Mouse (Mus musculus) forebrain, embryonic 16.5 days (tissue): Measurements from ENCODE around the gene Rars. TPM values are rescaled to one million over a fixed set of nuclear protein-coding genes. Genes with fewer than 3 reads are reported as not detected.

Source experiments
- ATAC-seq: fragments of 200-750 bp; cut with Nextera tagmentation; 2 replicates; pipeline ENCODE4 v1.8.0; 2017; ENCODE audit warnings: mild to moderate bottlenecking, moderate library complexity
- H3K27ac ChIP-seq: fragments of 300-500 bp; sonication (generic); 2 replicates; pipeline ENCODE4 v1.5.1; 2014; ENCODE audit warnings: low read length, control low read depth
- H3K27me3 ChIP-seq: fragments of 300-500 bp; sonication (generic); replicated peaks from 2 replicates; pipeline ENCODE4 v1.6.1; 2014; ENCODE audit warnings: low read length; ENCODE audit not compliant: control insufficient read depth, insufficient read depth
- H3K36me3 ChIP-seq: fragments of 300-500 bp; sonication (generic); 2 replicates; pipeline ENCODE4 v1.6.1; 2014; ENCODE audit not compliant: control insufficient read depth, insufficient read depth
- H3K4me1 ChIP-seq: fragments of 300-500 bp; sonication (generic); replicated peaks from 2 replicates; pipeline ENCODE4 v1.6.1; 2014; ENCODE audit warnings: low read length; ENCODE audit not compliant: control insufficient read depth, insufficient read depth
- H3K4me2 ChIP-seq: fragments of 300-500 bp; sonication (generic); 2 replicates; pipeline ENCODE4 v1.6.1; 2014; ENCODE audit warnings: mild to moderate bottlenecking, low read length, control low read depth
- H3K4me3 ChIP-seq: fragments of 300-500 bp; sonication (generic); replicated peaks from 2 replicates; pipeline ENCODE4 v1.5.1; 2014; ENCODE audit warnings: mild to moderate bottlenecking, low read length, control low read depth
- H3K9ac ChIP-seq: fragments of 300-500 bp; sonication (generic); replicated peaks from 2 replicates; pipeline ENCODE4 v1.6.1; 2014; ENCODE audit warnings: low read depth, low read length, control low read depth
- H3K9me3 ChIP-seq: fragments of 300-500 bp; sonication (generic); 2 replicates; pipeline ENCODE4 v1.6.1; 2016; ENCODE audit warnings: low read length; ENCODE audit not compliant: control insufficient read depth
- WGBS: fragments of 180-500 bp; shearing (Covaris S2); extraction: QIAGEN DNeasy Blood & Tissue Kit; methylation state at CpG from one replicate; pipeline ENCODE4 v1.1.7; 2014; 5-methylcytosine and 5-hydroxymethylcytosine counted together
- polyA plus RNA-seq: library from polyadenylated mRNA; unstranded; fragments of >200 nt; fragmentation: Nextera tagmentation; extraction: Ambion mirVana; gene quantifications from 2 replicates; pipeline ENCODE4 v1.2.1, GENCODE M21; 2015

The Rars gene
- polyA plus RNA-seq: 73.1 and 76.2 TPM in 2 replicates

GRCm38 (mm10) chr11:35834022-35834760 is at the start of gene Rars:
Gene Rars, minus strand, starts transcription at chr11:35834506.
- Histone ChIP-seq H3K36me3 (0 out of 2 replicates have a peak, but pooled peaks cover 4% of the 10 kb centered on the region), H3K4me3 (peak within 1 kb of the TSS; percentile 85), H3K4me1 (peaks cover 13% of the 10 kb centered on the region), H3K4me2 (peak within 1 kb of the TSS; percentile 84), H3K27me3 (no peaks in the 10 kb centered on the region), H3K9ac (peak within 1 kb of the TSS; percentile 69), H3K27ac (peak within 1 kb of the TSS; percentile 55; the same call in 1 of the 2 replicates), H3K9me3 (no peaks in the 10 kb centered on the region)
- peak; percentile 89 for ATAC-seq
- 2% methylated on average over 44 of the region's 46 CpGs for WGBS

GRCm38 (mm10) chr11:35882777-35883176 is 48.5 kb upstream of the Rars start:
- ATAC-seq: no peak
- Histone ChIP-seq H3K27ac (no peak overlapping the region), H3K36me3 (peaks cover 6% of the 10 kb centered on the region; the same call in 1 of the 2 replicates), H3K4me3 (no peak overlapping the region), H3K9me3 (no peaks in the 10 kb centered on the region), H3K9ac (no peak overlapping the region), H3K27me3 (no peaks in the 10 kb centered on the region), H3K4me1 (peaks cover 7% of the 10 kb centered on the region; the same call in 1 of the 2 replicates), H3K4me2 (no peak overlapping the region)
- WGBS: 98% methylated on average over 6 of the region's 6 CpGs

- Histone ChIP-seq H3K27ac (peak overlapping the region; percentile 51), H3K4me1 (peaks cover 22% of the 10 kb centered on the region), H3K9me3 (no peaks in the 10 kb centered on the region), H3K36me3 (peaks cover 6% of the 10 kb centered on the region; the same call in 1 of the 2 replicates), H3K4me2 (no peak overlapping the region), H3K9ac (no peak overlapping the region), H3K4me3 (no peak overlapping the region), H3K27me3 (no peaks in the 10 kb centered on the region)
- 47% methylated on average over 4 of the region's 4 CpGs for WGBS
- no peak; the same call in 1 of the 2 replicates for ATAC-seq
Measured at GRCm38 (mm10) chr11:35878559-35878897, 44.2 kb upstream of the Rars start.

GRCm38 (mm10) chr11:35877651-35878558 is 43.6 kb upstream of the Rars start:
- peaks cover 5% of the 10 kb centered on the region; the same call in 1 of the 2 replicates for H3K36me3 ChIP-seq
- no peaks in the 10 kb centered on the region for H3K27me3 ChIP-seq
- H3K4me2 ChIP-seq: no peak overlapping the region
- WGBS: 54% methylated on average over 14 of the region's 14 CpGs
- no peak overlapping the region for H3K4me3 ChIP-seq
- peak overlapping the region; percentile 68 for H3K27ac ChIP-seq
- peaks cover 25% of the 10 kb centered on the region for H3K4me1 ChIP-seq
- peak; percentile 68 for ATAC-seq
- no peaks in the 10 kb centered on the region for H3K9me3 ChIP-seq
- no peak overlapping the region for H3K9ac ChIP-seq

- peaks cover 25% of the 10 kb centered on the region for H3K4me1 ChIP-seq
- H3K27me3 ChIP-seq: no peaks in the 10 kb centered on the region
- H3K9ac ChIP-seq: peak overlapping the region; percentile 17; the same call in 1 of the 2 replicates
- peak; percentile 58 for ATAC-seq
- H3K4me2 ChIP-seq: peak overlapping the region; percentile 29
- 19% methylated on average over 21 of the region's 21 CpGs for WGBS
- no peak overlapping the region; the same call in 1 of the 2 replicates for H3K27ac ChIP-seq
- H3K36me3 ChIP-seq: 0 out of 2 replicates have a peak, but pooled peaks cover 4% of the 10 kb centered on the region
- H3K4me3 ChIP-seq: no peak overlapping the region
- H3K9me3 ChIP-seq: no peaks in the 10 kb centered on the region
Measured at GRCm38 (mm10) chr11:35873624-35874244, 39.4 kb upstream of the Rars start.

- 0 out of 2 replicates have a peak, but pooled peaks cover 4% of the 10 kb centered on the region for H3K36me3 ChIP-seq
- no peak overlapping the region for H3K4me2 ChIP-seq
- no peak overlapping the region for H3K27ac ChIP-seq
- no peak overlapping the region for H3K9ac ChIP-seq
- WGBS: 90% methylated on average over 9 of the region's 9 CpGs
- peaks cover 18% of the 10 kb centered on the region for H3K4me1 ChIP-seq
- no peaks in the 10 kb centered on the region for H3K27me3 ChIP-seq
- H3K9me3 ChIP-seq: no peaks in the 10 kb centered on the region
- no peak overlapping the region for H3K4me3 ChIP-seq
- ATAC-seq: no peak
Measured at GRCm38 (mm10) chr11:35870961-35871360, 36.7 kb upstream of the Rars start.

- Histone ChIP-seq H3K36me3 (0 out of 2 replicates have a peak, but pooled peaks cover 4% of the 10 kb centered on the region), H3K4me1 (peaks cover 31% of the 10 kb centered on the region), H3K9me3 (no peaks in the 10 kb centered on the region), H3K4me2 (no peak overlapping the region), H3K27ac (peak overlapping the region; percentile 91), H3K27me3 (no peaks in the 10 kb centered on the region), H3K9ac (no peak overlapping the region), H3K4me3 (no peak overlapping the region)
- peak; percentile 18 for ATAC-seq
- WGBS: 16% methylated on average over 7 of the region's 7 CpGs
Measured at GRCm38 (mm10) chr11:35866140-35866539, 31.8 kb upstream of the Rars start.

GRCm38 (mm10) chr11:35864981-35865604 is 30.8 kb upstream of the Rars start:
- H3K4me2 ChIP-seq: peak overlapping the region; percentile 31
- 3% methylated on average over 9 of the region's 9 CpGs for WGBS
- H3K4me3 ChIP-seq: no peak overlapping the region
- H3K9me3 ChIP-seq: no peaks in the 10 kb centered on the region
- peak overlapping the region; percentile 91 for H3K27ac ChIP-seq
- peaks cover 31% of the 10 kb centered on the region for H3K4me1 ChIP-seq
- peak overlapping the region; percentile 38 for H3K9ac ChIP-seq
- no peaks in the 10 kb centered on the region for H3K36me3 ChIP-seq
- no peaks in the 10 kb centered on the region for H3K27me3 ChIP-seq
- peak; percentile 90 for ATAC-seq
